Mouse (Mus musculus): ENCODE measurements around the gene Dnaaf2.
A peak's percentile ranks its signal among the peaks of the same experiment; 100 is the strongest.
"Not testable (repeated sequence)": the region's sequence is repeated elsewhere in the genome, so short reads cannot be mapped to it uniquely, and the experiment has no call there.

The Dnaaf2 gene

GRCm38 (mm10) chr12:69164904-69165303, 33.3 kb downstream of the Dnaaf2 start:
- no peak for DNase-seq (ENCODE audit: low spot score in 2 of 2)

- not testable (repeated sequence) for DNase-seq (ENCODE audit: low spot score in 2 of 2)
Measured at GRCm38 (mm10) chr12:69163586-69163985, 34.6 kb downstream of the Dnaaf2 start.

GRCm38 (mm10) chr12:69160677-69161076, 37.6 kb downstream of the Dnaaf2 start:
- not testable (repeated sequence) for DNase-seq (ENCODE audit: low spot score in 2 of 2)

- DNase-seq (ENCODE audit: low spot score in 2 of 2) = no peak
Measured at GRCm38 (mm10) chr12:69159578-69159940, 38.7 kb downstream of the Dnaaf2 start.

GRCm38 (mm10) chr12:69158765-69159577, 39.3 kb downstream of the Dnaaf2 start, which contains the start of gene Rps29:
TSS of gene Rps29 (minus strand) at chr12:69159186.
- peak; percentile 98 to 99 for DNase-seq (ENCODE audit: low spot score in 2 of 2)

- DNase-seq (ENCODE audit: low spot score in 2 of 2) = no peak
Measured at GRCm38 (mm10) chr12:69158366-69158764, 39.9 kb downstream of the Dnaaf2 start.

- DNase-seq (ENCODE audit: low spot score in 2 of 2) = no peak
Measured at GRCm38 (mm10) chr12:69157107-69157506, 41.1 kb downstream of the Dnaaf2 start.

GRCm38 (mm10) chr12:69156436-69156835, 41.8 kb downstream of the Dnaaf2 start:
- DNase-seq (ENCODE audit: low spot score in 2 of 2) = no peak

GRCm38 (mm10) chr12:69155923-69156322, 42.3 kb downstream of the Dnaaf2 start:
- no peak for DNase-seq (ENCODE audit: low spot score in 2 of 2)

GRCm38 (mm10) chr12:69150049-69150448, 48.2 kb downstream of the Dnaaf2 start:
- no peak for DNase-seq (ENCODE audit: low spot score in 2 of 2)

GRCm38 (mm10) chr12:69147166-69147735, 51.0 kb downstream of the Dnaaf2 start:
- DNase-seq (ENCODE audit: low spot score in 2 of 2) = no peak

- no peak for DNase-seq (ENCODE audit: low spot score in 2 of 2)
Measured at GRCm38 (mm10) chr12:69143460-69143859, 54.8 kb downstream of the Dnaaf2 start.

GRCm38 (mm10) chr12:69139841-69140240, 58.4 kb downstream of the Dnaaf2 start:
- DNase-seq (ENCODE audit: low spot score in 2 of 2) = no peak

- no peak for DNase-seq (ENCODE audit: low spot score in 2 of 2)
Measured at GRCm38 (mm10) chr12:69139201-69139600, 59.0 kb downstream of the Dnaaf2 start.

Data from right cerebral cortex, postnatal 36 days (tissue).